Mouse (Mus musculus): ENCODE measurements around the gene Atp5g3. TPM values are rescaled to one million over a fixed set of nuclear protein-coding genes. Genes with fewer than 3 reads are reported as not detected.
A peak's percentile ranks its signal among the peaks of the same experiment; 100 is the strongest.
"Not testable (repeated sequence)": the region's sequence is repeated elsewhere in the genome, so short reads cannot be mapped to it uniquely, and the experiment has no call there.

Gene Atp5g3
- total RNA-seq, 2 experiments from 2014 or later: 3,634 to 3,681 TPM

DNA sequence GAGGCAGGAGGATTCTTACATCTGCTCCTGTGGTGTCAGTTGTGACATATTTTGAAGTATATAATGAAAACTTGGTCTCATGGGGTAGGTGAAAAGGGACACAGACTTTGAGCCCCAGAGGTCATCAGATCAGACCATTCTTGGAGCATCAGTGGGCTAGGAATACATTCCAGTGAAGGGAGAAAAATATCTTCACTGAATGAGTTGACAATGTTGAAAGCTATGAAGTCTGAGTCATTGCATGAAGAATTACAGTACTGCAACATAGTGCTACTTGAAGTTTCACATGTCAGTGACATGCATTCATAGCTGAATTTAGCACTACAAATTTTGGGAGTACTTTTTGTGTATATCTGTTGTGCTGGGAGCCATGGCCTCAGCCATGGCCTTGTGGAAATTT is 10.0 kb downstream of the Atp5g3 start:
- intact Hi-C loops (cut with DNase I): no loop called here
- no peak for DNase-seq

- no peak for DNase-seq
- intact Hi-C loops (cut with DNase I): no loop called here
Observed at GRCm38 (mm10) chr2:73900364-73900763, 10.8 kb downstream of the Atp5g3 start.

GRCm38 (mm10) chr2:73896919-73897318 is 14.2 kb downstream of the Atp5g3 start:
- DNase-seq; intact Hi-C loops (cut with DNase I): not testable (repeated sequence)

- DNase-seq: no peak
- intact Hi-C loops (cut with DNase I): loop anchor here (2.0 kb wide), 1 partner anchor 13 kb away; no protein-coding TSS in a partner anchor
Observed at GRCm38 (mm10) chr2:73893473-73894270, 17.5 kb downstream of the Atp5g3 start.

GRCm38 (mm10) chr2:73892464-73893296 is 18.4 kb downstream of the Atp5g3 start, which contains the start of gene Atf2:
Atf2 (minus strand) TSS chr2:73892639.
- intact Hi-C loops (cut with DNase I): loop anchor here (2.0 kb wide), 1 partner anchor 14 kb away; no protein-coding TSS in a partner anchor
- DNase-seq: peak; percentile 97 to 98

DNA sequence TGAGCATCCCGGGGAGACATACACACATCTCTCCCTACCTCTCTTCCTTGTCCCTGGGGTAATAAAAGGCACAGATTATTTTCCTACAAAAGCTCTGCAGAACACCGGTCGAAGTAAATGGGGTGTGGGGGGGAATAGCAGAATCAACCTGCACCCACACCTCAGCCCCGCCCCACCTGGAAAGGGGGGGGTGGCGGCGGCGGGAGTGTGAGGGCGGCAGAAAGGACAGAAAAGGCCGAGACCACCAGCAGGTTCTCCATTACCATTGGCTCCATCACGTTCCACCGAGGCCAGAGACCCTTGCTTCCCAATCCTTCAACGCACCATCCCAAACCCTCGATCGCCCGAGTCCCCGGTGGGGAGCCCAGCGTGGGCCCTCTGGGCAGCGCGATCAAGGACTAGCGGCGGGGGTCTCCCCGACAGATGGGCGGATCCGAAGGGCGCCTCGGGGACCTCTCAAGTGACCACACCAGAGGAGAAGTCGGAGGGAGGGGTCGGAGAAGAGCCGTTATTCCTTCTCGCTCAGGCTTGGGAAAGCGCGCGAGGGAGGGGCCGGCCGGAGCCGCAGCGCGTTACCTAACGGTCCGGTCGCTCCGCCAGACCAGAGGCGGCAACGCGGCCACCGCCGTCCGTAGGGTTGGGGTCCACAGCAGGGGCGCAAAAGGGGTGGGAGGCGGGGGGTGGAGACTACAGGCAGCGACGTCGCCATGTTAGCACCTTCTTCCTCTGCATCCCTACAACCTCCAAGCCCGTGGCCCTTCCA is 19.2 kb downstream of the Atp5g3 start:
- intact Hi-C loops (cut with DNase I): loop anchor here (2.0 kb wide), 1 partner anchor 15 kb away; no protein-coding TSS in a partner anchor

DNA sequence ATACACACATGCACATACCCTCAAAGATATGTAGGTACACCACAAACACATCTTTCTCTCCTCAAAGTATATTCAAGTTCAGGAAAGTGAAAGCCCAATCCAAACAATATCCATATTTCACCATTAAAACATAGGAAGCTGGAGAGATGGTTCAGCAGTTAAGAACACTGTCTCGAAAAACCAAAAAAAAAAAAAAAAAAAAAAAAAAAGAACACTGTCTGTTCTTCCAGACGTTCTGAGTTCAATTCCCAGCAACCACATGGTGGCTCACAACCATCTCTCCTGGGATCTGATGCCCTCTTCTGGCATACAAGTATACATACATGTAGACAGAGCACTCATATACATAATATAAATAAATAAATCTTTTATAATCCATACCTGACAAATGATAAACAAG is 25.1 kb downstream of the Atp5g3 start:
- intact Hi-C loops (cut with DNase I): loop anchor here (10.0 kb wide), 1 partner anchor 301 kb away; the partner anchor contains the start of gene Chrna1
- DNase-seq: no peak

More for the DNA sequence above, 19.2 kb downstream of the Atp5g3 start:
- no peak for DNase-seq

- intact Hi-C loops (cut with DNase I): no loop called here
- no peak for DNase-seq
Observed at GRCm38 (mm10) chr2:73877891-73878290, 33.2 kb downstream of the Atp5g3 start.

DNA sequence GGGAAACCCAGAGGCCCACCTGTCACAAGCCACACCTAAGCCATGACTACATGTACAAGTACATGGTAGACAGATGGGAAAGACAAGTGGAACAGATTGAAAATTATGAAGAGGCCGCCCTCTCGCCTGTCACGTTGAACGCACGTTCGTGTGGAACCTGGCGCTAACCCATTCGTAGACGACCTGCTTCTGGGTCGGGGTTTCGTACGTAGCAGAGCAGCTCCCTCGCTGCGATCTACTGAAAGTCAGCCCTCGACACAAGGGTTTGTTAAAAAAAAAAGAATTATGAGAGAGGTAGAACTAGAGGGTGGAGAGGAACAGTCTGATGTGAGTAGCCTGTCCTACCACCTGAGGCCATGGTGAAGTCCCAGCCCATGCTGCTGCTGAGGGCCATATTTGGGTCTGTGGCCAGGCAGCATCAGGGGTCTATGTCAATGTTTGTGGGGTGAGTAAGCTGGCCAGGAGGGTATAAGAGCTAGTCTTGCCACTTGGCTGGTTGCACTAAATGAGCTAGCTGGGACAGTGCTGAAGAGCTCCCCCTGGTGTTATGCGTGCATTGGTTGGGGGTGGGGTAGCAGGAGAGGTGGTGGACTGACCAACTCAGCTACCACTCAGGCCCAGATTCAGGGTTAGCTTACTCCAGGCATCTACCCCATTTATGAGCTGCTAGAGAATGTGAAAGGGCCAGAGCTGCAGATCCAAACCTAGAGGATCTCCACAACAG is 43.2 kb downstream of the Atp5g3 start:
- peak; percentile 54 to 69 for DNase-seq
- intact Hi-C loops (cut with DNase I): no loop called here

DNA sequence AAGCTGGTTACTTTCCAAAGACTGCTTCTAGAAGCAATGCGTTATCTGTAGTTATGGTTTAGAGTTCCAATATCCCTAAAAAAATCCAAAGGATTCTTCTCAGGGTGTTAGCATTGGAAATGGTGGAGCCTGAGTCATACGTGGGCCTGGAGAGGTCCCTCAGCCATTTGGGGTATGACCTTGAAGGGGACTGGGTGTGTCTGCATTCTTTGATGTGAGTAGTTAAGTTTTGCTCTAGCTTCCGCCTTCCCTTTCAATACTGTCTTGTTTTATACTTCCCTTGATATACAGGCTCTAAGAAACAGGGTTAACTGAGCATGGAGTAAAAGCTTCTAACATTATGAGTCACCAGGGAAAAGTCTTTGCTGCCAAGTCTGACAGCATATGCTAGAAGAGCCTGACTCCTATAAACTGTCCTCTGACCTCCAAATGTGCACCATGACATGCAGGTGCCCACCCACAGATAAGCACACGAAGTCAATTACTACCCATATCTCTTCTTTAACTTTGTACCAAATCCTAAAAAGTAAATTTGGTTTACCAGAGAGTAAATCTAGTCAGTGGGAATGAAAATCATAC is 51.0 kb downstream of the Atp5g3 start:
- intact Hi-C loops (cut with DNase I): no loop called here

More for the DNA sequence above, 51.0 kb downstream of the Atp5g3 start:
- no peak for DNase-seq

Other genes starting within 250 kb of the Atp5g3 start
- gene Chn1, start 136.0 kb downstream of the Atp5g3 start, total RNA-seq (2021): 10 to 100 TPM; 45.6 to 53.6 TPM
- 10 to 100 TPM; 35.3 to 39.6 TPM for gene Atf2, start 18.7 kb downstream of the Atp5g3 start, total RNA-seq (2021)